Mouse (Mus musculus) cerebellum, adult 2 months (tissue): ENCODE results near the gene Pla2g6.

Source experiments
- CTCF ChIP-seq: fragments of 200-500 bp; IDR thresholded peaks from 2 replicates; pipeline ENCODE4 v1.5.1; 2011; ENCODE audit warnings: low read depth, mild to moderate bottlenecking, control low read depth, low read length, moderate library complexity, borderline replicate concordance; ENCODE audit not compliant: insufficient read depth
- POLR2A ChIP-seq: fragments of 200-500 bp; IDR thresholded peaks from 2 replicates; pipeline ENCODE4 v1.6.1; 2011; ENCODE audit warnings: low read length, control low read depth, borderline replicate concordance; ENCODE audit not compliant: insufficient read depth

DNA sequence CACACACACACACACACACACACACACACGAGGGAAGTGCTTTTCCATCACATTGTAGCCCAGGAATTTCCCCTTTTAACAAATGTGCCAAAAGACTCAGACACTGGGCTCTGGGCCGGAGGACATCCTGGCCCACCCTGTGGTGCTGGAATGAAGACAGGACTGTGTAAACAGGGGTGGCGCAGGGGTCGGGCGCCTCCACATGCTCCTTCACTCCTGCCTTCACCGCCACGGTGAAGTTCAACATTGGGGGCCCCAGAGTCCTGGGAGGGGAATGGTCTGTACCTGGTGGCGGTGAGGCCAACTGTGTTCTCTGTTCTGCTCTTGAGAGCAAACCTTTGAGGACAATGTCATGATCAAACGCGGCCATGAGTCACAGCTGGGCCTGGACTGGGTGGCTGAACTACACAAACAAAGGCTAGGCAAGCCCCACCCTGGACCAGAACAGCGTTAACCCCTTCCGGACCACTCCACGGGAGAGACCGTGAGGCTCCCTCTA lies 40.2 kb upstream of the Pla2g6 start:
- TF ChIP-seq CTCF = no peak
- no peak for TF ChIP-seq POLR2A
